Mouse (Mus musculus): ENCODE results near the gene Zfp326. TPM values are rescaled to one million over a fixed set of nuclear protein-coding genes. Genes with fewer than 3 reads are reported as not detected.
A peak's percentile ranks its signal among the peaks of the same experiment; 100 is the strongest.

Gene Zfp326
- polyA plus RNA-seq, 1 experiment from 2014 or later = 57.8 TPM

DNA sequence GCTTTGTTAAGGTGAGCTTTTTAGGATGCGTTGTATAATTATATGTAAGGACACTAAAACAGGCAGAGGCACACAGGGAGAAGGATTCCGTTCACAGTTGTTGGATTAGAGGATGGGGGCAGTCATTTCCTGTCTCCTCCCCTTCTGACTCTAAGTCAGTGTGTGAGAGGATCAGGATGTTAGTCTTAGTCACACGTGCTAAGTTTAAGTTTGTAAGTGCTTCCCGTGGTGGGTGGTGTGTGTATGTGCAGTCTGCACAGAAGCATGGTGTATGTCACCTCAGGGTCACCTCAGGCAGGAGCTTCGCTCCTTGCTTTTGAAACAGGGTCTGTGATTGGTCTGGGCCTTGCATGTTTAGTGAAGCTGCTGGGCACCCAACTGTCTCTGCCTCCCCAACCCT lies 35.1 kb downstream of the Zfp326 start:
- Histone ChIP-seq H3K27ac (replicated peaks) (no peak overlapping the region), H3K4me1 (no peaks in the 10 kb centered on the region), H3K27me3 (no peaks in the 10 kb centered on the region), H3K4me2 (replicated peaks) (no peak overlapping the region), H3K9me3 (no peaks in the 10 kb centered on the region), H3K4me3 (no peak overlapping the region), H3K9ac (replicated peaks) (no peak overlapping the region), H3K36me3 (peaks cover 72% of the 10 kb centered on the region)
- 92% methylated on average over 5 of the region's 5 CpGs for WGBS
- no peak for ATAC-seq (replicated peaks)

DNA sequence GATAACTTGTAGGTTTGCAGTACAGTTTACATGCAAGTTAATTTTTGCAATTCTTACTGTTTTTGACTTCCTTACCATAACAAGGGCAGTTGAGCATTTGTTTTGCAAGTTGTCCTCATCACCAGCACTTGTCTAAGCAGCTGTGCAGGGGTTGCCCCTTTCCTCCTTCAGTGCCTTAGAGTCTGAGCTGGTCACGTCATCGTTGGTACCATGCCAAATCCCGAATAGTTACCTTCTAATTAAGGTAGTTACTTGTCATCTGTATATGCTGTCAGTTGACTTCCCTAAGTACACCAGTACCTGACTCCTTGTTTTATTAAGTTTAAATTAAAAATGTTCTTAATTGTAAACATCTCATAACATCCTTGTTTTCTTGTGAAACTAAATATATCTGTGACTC lies 41.0 kb downstream of the Zfp326 start:
- Histone ChIP-seq H3K4me1 (no peaks in the 10 kb centered on the region), H3K4me3 (no peak overlapping the region), H3K27me3 (no peaks in the 10 kb centered on the region), H3K36me3 (peaks cover 47% of the 10 kb centered on the region), H3K27ac (replicated peaks) (no peak overlapping the region), H3K4me2 (replicated peaks) (no peak overlapping the region), H3K9ac (replicated peaks) (no peak overlapping the region), H3K9me3 (no peaks in the 10 kb centered on the region)
- WGBS = 72% methylated on average over 3 of the region's 3 CpGs
- ATAC-seq (replicated peaks) = no peak

DNA sequence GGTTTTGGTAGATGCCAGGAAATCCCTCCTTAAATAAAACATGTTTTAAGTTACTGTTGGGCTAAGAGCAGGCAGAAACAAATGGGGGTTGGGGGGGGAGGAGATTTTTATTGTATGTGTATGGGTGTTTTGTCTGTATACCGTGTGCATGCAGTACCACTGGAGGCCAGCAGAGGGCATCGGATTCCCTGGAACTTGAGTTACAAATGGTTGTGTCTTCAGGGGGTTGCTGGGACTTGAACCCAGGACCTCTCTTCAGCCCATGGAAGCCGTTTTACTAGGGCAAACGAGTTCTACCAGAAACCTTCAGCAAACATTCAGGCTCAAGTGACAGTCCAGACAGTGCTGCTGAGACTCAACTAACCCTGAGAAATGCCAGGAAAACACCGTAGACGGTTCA lies 41.9 kb downstream of the Zfp326 start:
- H3K4me3 ChIP-seq = no peak overlapping the region
- 87% methylated on average over 6 of the region's 6 CpGs for WGBS
- H3K27me3 ChIP-seq = no peaks in the 10 kb centered on the region
- no peaks in the 10 kb centered on the region for H3K9me3 ChIP-seq
- H3K4me1 ChIP-seq = no peaks in the 10 kb centered on the region
- ATAC-seq (replicated peaks) = no peak
- peaks cover 38% of the 10 kb centered on the region for H3K36me3 ChIP-seq
- H3K9ac ChIP-seq (replicated peaks) = no peak overlapping the region
- H3K27ac ChIP-seq (replicated peaks) = no peak overlapping the region
- H3K4me2 ChIP-seq (replicated peaks) = no peak overlapping the region

DNA sequence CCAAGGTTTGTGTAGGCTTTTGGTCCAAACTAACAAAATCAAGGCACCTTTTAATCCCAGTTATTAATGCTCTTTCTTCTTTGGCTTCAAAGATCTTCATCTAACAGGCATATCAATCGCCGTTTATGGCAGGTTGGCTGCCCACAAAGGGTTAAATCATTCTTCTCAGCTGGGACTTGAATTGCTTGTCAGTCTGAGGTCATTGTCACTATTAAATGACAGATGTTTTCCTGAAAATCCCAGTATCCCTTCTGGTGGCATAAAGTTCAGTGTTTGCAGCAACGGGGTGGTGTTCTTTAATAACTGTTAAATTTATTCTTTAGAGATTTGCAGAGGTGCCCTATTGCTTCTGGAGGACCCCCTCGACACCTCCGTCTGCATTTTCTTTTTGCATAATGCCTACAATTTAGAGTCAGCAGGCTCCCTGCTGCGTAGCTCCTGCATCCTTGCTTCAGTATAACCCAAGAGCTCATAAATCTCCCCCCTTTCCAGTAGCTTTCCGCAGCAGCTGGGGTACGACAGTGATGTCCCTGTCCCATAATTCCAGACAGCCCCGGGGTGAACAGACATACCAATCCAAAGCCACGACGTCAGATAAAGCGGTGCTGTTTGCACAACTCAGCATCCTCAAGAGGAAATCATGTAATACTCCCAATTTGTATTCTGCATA lies 46.6 kb downstream of the Zfp326 start:
- no peaks in the 10 kb centered on the region for H3K9me3 ChIP-seq
- no peak overlapping the region for H3K4me2 ChIP-seq (replicated peaks)
- H3K9ac ChIP-seq (replicated peaks) = no peak overlapping the region
- H3K4me3 ChIP-seq = no peak overlapping the region
- H3K4me1 ChIP-seq = no peaks in the 10 kb centered on the region
- ATAC-seq (replicated peaks) = no peak
- H3K36me3 ChIP-seq = peaks cover 13% of the 10 kb centered on the region
- H3K27ac ChIP-seq (replicated peaks) = no peak overlapping the region
- 66% methylated on average over 12 of the region's 12 CpGs for WGBS
- H3K27me3 ChIP-seq = no peaks in the 10 kb centered on the region

DNA sequence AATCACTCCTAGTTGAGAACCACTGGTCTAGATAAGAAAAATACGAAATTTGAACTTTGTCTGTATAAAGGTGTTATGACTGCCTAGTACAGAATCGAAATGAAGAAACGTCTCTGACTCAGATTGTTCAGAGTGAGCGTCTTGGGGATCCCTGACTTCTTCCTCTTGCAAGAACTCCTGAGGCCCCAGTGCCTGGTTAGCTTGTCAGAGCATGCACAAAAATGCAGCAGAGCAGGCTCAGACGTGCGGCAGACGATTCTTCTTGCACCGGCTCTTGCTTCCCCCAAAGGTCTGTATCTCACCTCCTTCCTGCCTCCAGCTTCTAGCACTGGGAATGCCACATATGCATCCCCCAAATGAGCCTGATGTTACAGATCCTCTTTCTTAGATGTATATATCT lies 48.0 kb downstream of the Zfp326 start:
- Histone ChIP-seq H3K9ac (replicated peaks) (no peak overlapping the region), H3K27ac (replicated peaks) (no peak overlapping the region), H3K9me3 (no peaks in the 10 kb centered on the region), H3K4me3 (no peak overlapping the region), H3K36me3 (peaks cover 2% of the 10 kb centered on the region), H3K4me1 (no peaks in the 10 kb centered on the region), H3K4me2 (replicated peaks) (no peak overlapping the region), H3K27me3 (no peaks in the 10 kb centered on the region)
- no peak for ATAC-seq (replicated peaks)
- 93% methylated on average over 8 of the region's 8 CpGs for WGBS

DNA sequence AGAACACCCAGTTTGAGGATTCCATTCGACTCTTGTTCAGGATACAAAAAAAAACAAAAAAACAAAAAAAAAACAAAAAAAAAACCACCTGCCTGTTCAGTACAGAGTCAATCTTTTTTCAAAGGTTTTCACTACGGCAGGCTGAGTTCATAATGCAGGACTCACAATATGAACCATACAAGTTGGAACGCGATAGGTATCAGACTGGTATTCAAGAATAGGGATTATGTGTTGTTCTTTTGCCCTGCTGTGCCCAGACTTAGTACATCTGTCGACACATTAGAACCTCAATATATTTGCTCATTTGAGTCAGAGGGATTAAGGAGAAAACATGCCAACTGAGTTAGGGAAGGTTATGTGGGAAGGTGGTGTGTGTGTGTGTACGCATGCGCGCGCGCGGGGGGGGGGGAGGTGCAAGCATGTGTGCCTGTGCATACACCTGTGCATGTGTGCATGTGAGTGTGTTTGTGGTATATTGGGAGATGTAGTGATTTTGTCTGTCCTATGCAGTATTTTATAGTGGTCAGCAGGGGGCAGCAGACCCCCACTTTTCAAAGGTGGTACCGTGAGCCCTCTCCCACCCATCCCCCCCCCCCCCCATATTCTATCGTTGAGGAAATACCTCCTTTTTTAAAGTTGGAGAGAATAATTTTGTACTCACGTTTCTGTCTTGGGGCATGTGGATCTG lies 49.3 kb downstream of the Zfp326 start:
- 66% methylated on average over 14 of the region's 14 CpGs for WGBS
- Histone ChIP-seq H3K4me3 (no peak overlapping the region), H3K9ac (replicated peaks) (no peak overlapping the region), H3K4me1 (no peaks in the 10 kb centered on the region), H3K36me3 (no peaks in the 10 kb centered on the region; the same call in 1 of the 2 replicates), H3K9me3 (no peaks in the 10 kb centered on the region), H3K4me2 (replicated peaks) (no peak overlapping the region), H3K27me3 (no peaks in the 10 kb centered on the region), H3K27ac (replicated peaks) (no peak overlapping the region)
- ATAC-seq (replicated peaks) = 0 out of 2 replicates have a peak, but pooled peaks have one; percentile 60

DNA sequence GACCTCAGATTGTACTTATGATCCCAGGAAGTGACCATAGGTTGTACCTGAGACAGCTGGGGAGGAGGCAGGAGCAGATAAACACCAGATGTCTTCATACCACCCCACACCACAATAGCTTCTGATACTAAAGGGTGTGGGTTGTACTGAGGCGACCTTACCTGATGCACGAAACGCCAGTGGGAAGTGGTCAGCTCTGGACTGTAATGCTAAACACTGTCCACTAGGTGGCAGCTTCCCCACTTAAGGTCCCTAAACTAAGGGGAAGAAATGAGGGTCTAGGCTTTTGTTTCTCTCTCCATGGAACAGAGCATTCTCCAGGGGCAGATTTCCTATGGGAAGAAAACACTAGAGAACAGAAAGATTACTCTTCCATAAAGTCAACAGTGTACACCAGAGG lies 53.9 kb downstream of the Zfp326 start:
- 29% methylated on average over 3 of the region's 3 CpGs for WGBS

DNA sequence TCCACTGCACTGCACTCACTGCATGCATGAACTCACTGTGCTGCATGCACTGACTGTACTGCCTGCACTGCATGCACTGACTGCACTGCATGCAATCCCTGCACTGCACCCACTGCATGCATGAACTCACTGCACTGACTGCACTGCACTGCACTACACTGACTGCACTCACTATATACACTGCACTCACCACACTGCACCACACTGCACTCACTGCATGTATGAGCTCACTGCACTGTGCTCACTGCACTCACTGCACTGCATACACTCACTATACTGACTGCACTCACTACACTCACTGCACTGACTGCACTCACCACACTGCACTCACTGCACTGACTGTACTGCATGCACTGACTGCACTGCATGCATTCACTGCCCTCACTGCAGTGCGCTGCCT lies 56.0 kb downstream of the Zfp326 start:
- ATAC-seq (replicated peaks) = 0 out of 2 replicates have a peak, but pooled peaks have one; percentile 29
- Histone ChIP-seq H3K4me1 (no peaks in the 10 kb centered on the region), H3K4me2 (replicated peaks) (no peak overlapping the region), H3K36me3 (peaks cover 6% of the 10 kb centered on the region; the same call in 1 of the 2 replicates), H3K4me3 (no peak overlapping the region), H3K9ac (replicated peaks) (no peak overlapping the region), H3K9me3 (peaks cover 6% of the 10 kb centered on the region; the same call in 1 of the 2 replicates), H3K27ac (replicated peaks) (no peak overlapping the region), H3K27me3 (no peaks in the 10 kb centered on the region)
- WGBS = 97% methylated on average over 1 of the region's 1 CpGs

More for the DNA sequence above, 53.9 kb downstream of the Zfp326 start:
- Histone ChIP-seq H3K27ac (replicated peaks) (no peak overlapping the region), H3K4me2 (replicated peaks) (no peak overlapping the region), H3K4me3 (no peak overlapping the region), H3K36me3 (peaks cover 6% of the 10 kb centered on the region; the same call in 1 of the 2 replicates), H3K9me3 (peaks cover 6% of the 10 kb centered on the region; the same call in 1 of the 2 replicates), H3K9ac (replicated peaks) (no peak overlapping the region), H3K27me3 (no peaks in the 10 kb centered on the region), H3K4me1 (no peaks in the 10 kb centered on the region)
- no peak for ATAC-seq (replicated peaks)

DNA sequence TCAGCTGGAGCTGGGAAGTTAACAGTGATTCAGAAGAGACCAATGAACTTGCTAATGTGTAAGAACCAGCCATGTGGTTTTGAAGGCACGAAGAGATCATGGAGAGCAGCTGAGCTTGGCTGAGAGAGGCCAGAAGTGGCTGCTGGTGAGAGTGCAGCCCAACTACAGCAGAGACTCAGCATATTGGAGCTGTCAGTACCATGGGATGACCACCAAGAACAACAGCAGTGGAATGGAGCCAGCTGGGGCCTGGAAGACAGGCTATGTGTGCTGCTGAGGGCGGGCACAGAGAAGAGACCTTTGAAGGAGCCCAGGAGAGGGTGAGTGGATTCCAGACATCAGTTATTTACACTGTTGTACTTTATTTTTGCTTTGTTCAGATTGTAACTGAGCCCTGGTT lies 65.6 kb downstream of the Zfp326 start:
- Histone ChIP-seq H3K36me3 (no peaks in the 10 kb centered on the region), H3K27me3 (no peaks in the 10 kb centered on the region), H3K4me2 (replicated peaks) (no peak overlapping the region), H3K9ac (replicated peaks) (no peak overlapping the region), H3K9me3 (no peaks in the 10 kb centered on the region), H3K27ac (replicated peaks) (no peak overlapping the region), H3K4me3 (no peak overlapping the region), H3K4me1 (no peaks in the 10 kb centered on the region)
- ATAC-seq (replicated peaks) = no peak
- whole genome bisulfite sequencing = 91% methylated on average over 2 of the region's 2 CpGs

Other genes starting within 250 kb of the Zfp326 start
- gene Lrrc8d, start 176.6 kb upstream of the Zfp326 start, polyA plus RNA-seq (2015; fragmentation: Nextera tagmentation; extraction: Ambion mirVana) = 33.9 and 38.2 TPM in 2 replicates